Mouse (Mus musculus): ENCODE measurements around the gene Cnbd2. TPM values are rescaled to one million over a fixed set of nuclear protein-coding genes. Genes with fewer than 3 reads are reported as not detected.

Cnbd2 gene
- polyA plus RNA-seq, 1 experiment: 4.1 TPM

DNA sequence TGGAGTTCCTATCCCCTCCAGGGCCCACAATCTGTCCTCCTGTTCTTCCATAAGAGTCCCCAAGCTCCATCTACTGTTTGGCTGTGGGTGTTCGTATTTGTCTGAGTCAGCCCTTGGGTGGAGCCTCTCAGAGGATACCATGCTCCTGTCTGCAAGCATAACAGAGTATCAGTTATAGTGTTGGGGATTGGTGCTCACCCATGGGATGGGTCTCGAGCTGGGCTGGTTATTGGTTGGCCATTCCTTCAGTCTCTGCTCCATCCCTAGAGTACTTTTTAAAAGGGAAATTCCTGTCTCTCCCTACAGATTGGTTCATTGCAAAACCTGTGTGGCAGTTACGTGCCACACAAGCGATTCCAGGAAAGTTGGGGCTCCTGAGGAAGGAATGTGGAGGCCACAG lies 36.7 kb downstream of the Cnbd2 start:
- no peak overlapping the region for H3K4me2 ChIP-seq (ENCODE audit: low read depth)
- H3K27me3 ChIP-seq (ENCODE audit: control insufficient read depth, insufficient read depth, insufficient read length): no peaks in the 10 kb centered on the region
- no peak overlapping the region for H3K4me3 ChIP-seq
- TF ChIP-seq REST (IDR thresholded peaks at IDR 0.05; ENCODE audit: insufficient read depth, insufficient read length) (no peak), POLR2AphosphoS2 (IDR thresholded peaks at IDR 0.05; ENCODE audit: insufficient read length, low read depth) (no peak), USF1 (IDR thresholded peaks at IDR 0.05; ENCODE audit: low read depth) (no peak), CEBPB (IDR thresholded peaks at IDR 0.05; ENCODE audit: insufficient read depth, poor library complexity, severe bottlenecking) (no peak), POLR2A (IDR thresholded peaks at IDR 0.05; ENCODE audit: insufficient read length, low read depth) (no peak), SRF (IDR thresholded peaks at IDR 0.05; ENCODE audit: control insufficient read depth, insufficient read length, low read depth) (no peak), TCF3 (IDR thresholded peaks at IDR 0.05; ENCODE audit: insufficient read length, low read depth) (no peak), E2F4 (IDR thresholded peaks at IDR 0.05; ENCODE audit: insufficient read depth) (no peak), MYOG (IDR thresholded peaks at IDR 0.05; ENCODE audit: control insufficient read depth in 1 of 3, insufficient read depth in 1 of 3, insufficient read length in 2 of 3, low read depth in 2 of 3) (no peak), MAX (IDR thresholded peaks at IDR 0.05; ENCODE audit: low read depth) (no peak), TCF12 (IDR thresholded peaks at IDR 0.05; ENCODE audit: insufficient read depth, poor library complexity, severe bottlenecking) (no peak), MYOD1 (IDR thresholded peaks at IDR 0.05; ENCODE audit: control insufficient read depth in 1 of 3, insufficient read length in 2 of 3, low read depth in 2 of 3) (no peak)
- H3K36me3 ChIP-seq (ENCODE audit: control insufficient read depth, insufficient read depth): no peaks in the 10 kb centered on the region
- H3K79me2 ChIP-seq (ENCODE audit: control insufficient read depth, insufficient read depth): no peaks in the 10 kb centered on the region
- H3ac ChIP-seq (ENCODE audit: control insufficient read depth, insufficient read length): no peak overlapping the region

DNA sequence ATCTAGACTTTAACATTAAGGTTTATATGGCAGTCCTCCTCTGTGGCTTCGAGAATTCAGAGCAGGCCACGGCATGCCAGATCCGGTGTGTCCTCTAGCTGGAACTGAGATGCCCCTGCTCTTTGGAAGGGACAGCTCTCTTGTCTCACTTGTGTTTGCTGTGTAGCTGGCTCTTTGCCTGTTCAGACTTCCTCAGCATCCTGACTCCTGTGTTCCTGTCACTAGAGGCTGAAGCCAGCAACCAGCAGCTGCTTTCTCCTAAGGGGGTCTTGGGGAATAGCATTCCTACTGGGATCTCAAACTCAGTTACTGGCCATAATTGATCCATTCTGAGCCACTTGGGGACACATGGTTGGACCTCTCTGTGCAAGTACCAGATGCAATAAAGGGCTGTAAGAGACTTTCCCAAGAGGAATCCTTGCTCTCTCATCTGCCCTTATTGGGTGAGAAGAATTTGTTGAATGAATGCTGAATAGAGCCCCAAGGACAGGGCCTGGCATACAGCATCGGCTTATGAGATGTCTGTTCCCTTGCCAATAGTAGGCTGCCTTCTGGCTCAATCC lies 37.3 kb downstream of the Cnbd2 start:
- Histone ChIP-seq H3ac (ENCODE audit: control insufficient read depth, insufficient read length) (no peak overlapping the region), H3K79me2 (ENCODE audit: control insufficient read depth, insufficient read depth) (no peaks in the 10 kb centered on the region), H3K4me3 (no peak overlapping the region), H3K4me2 (ENCODE audit: low read depth) (no peak overlapping the region), H3K36me3 (ENCODE audit: control insufficient read depth, insufficient read depth) (no peaks in the 10 kb centered on the region), H3K27me3 (ENCODE audit: control insufficient read depth, insufficient read depth, insufficient read length) (no peaks in the 10 kb centered on the region)
- TF ChIP-seq TCF12 (IDR thresholded peaks at IDR 0.05; ENCODE audit: insufficient read depth, poor library complexity, severe bottlenecking) (no peak), CEBPB (IDR thresholded peaks at IDR 0.05; ENCODE audit: insufficient read depth, poor library complexity, severe bottlenecking) (no peak), TCF3 (IDR thresholded peaks at IDR 0.05; ENCODE audit: insufficient read length, low read depth) (no peak)

DNA sequence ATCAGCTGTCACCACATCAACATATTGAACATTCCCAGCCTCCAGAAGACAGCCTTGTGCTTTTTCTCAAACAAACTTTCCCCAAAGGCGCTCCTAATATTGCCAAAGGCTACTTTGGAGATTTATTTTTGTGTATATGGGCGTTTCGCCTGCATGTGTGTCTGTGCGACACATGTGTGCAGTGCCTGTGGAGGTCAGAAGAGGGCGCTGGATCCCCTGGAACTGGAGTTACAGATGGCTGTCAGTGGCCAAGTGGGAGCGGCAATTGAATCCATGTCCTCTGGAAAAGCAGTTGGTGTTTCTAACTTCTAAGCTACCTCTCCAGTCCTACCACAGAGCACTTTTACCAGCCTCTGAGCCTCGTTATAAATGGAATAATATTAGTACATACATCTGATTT lies 39.1 kb downstream of the Cnbd2 start:
- Histone ChIP-seq H3K4me2 (ENCODE audit: low read depth) (no peak overlapping the region), H3K27me3 (ENCODE audit: control insufficient read depth, insufficient read depth, insufficient read length) (no peaks in the 10 kb centered on the region), H3ac (ENCODE audit: control insufficient read depth, insufficient read length) (no peak overlapping the region), H3K36me3 (ENCODE audit: control insufficient read depth, insufficient read depth) (no peaks in the 10 kb centered on the region), H3K79me2 (ENCODE audit: control insufficient read depth, insufficient read depth) (no peaks in the 10 kb centered on the region), H3K4me3 (no peak overlapping the region)
- TF ChIP-seq POLR2AphosphoS2 (IDR thresholded peaks at IDR 0.05; ENCODE audit: insufficient read length, low read depth) (no peak), REST (IDR thresholded peaks at IDR 0.05; ENCODE audit: insufficient read depth, insufficient read length) (no peak), SRF (IDR thresholded peaks at IDR 0.05; ENCODE audit: control insufficient read depth, insufficient read length, low read depth) (no peak)

DNA sequence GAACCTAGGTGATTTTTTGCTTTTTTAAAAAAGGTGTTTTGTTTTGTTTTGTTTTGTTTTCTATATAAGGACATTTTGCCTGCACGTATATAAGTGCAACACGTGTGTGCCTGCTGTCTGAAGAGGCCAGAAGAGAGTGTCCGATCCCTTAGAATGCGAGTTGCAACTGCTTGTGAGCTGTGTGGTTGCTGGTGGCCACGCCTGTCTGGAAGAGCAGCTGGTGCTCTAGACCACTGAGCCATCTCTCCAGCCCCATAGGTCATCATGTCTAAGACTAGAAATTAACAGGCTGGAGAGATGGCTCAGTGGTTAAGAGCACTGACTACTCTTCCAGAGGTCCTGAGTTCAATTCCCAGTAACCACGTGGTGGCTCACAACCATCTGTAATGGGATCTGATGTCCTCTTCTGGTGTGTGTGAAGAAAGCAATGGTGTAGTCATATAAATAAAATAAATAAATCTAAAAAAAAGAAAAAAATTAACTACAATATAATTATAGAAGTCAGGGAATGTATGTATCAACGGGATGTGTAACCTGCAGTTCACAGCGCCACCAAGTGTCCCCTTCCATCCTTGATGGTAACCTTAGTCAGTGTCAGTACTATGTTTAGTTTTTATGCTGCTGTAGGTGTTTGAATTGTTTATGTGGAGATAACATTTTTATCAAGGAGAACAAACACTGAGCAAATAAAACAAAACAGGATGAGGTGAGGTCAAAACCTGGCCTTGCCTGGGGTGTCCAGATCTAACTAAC lies 40.5 kb downstream of the Cnbd2 start:
- Histone ChIP-seq H3K27me3 (ENCODE audit: control insufficient read depth, insufficient read depth, insufficient read length) (no peaks in the 10 kb centered on the region), H3K4me2 (ENCODE audit: low read depth) (no peak overlapping the region), H3K4me3 (no peak overlapping the region), H3ac (ENCODE audit: control insufficient read depth, insufficient read length) (no peak overlapping the region), H3K79me2 (ENCODE audit: control insufficient read depth, insufficient read depth) (no peaks in the 10 kb centered on the region), H3K36me3 (ENCODE audit: control insufficient read depth, insufficient read depth) (no peaks in the 10 kb centered on the region)
- peak; percentile 51 to 88 (median 65) for TF ChIP-seq MYOG (IDR thresholded peaks at IDR 0.05; ENCODE audit: control insufficient read depth in 1 of 3, insufficient read depth in 1 of 3, insufficient read length in 2 of 3, low read depth in 2 of 3)
- TF ChIP-seq REST (IDR thresholded peaks at IDR 0.05; ENCODE audit: insufficient read depth, insufficient read length): no peak
- TF ChIP-seq MYOD1 (IDR thresholded peaks at IDR 0.05; ENCODE audit: control insufficient read depth in 1 of 3, insufficient read length in 2 of 3, low read depth in 2 of 3): peak in 2 of 3 experiments; percentile 72 to 81
- no peak for TF ChIP-seq SRF (IDR thresholded peaks at IDR 0.05; ENCODE audit: control insufficient read depth, insufficient read length, low read depth)

DNA sequence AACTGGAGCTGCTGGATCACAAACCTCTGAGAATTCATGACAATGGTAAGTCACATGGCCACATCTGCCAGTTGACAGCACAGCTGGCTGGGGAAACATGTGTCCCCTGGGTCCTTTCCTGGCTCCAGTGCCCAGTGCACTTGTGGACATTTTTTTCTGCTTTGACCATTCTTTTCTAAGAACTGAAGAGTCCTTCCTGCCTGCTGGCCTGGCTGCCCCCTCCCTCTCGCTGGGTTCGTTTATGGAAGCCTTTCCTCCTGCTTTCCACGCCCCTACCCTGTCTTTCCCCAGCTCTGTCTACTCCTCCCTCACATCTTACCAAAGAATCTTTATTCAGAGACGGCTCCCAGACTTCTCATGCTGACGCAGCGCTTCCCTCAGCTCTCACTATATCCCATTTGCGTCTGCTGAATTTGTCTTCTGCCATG lies 41.2 kb downstream of the Cnbd2 start:
- Histone ChIP-seq H3K79me2 (ENCODE audit: control insufficient read depth, insufficient read depth) (no peaks in the 10 kb centered on the region), H3K4me3 (no peak overlapping the region), H3K4me2 (ENCODE audit: low read depth) (no peak overlapping the region), H3K36me3 (ENCODE audit: control insufficient read depth, insufficient read depth) (no peaks in the 10 kb centered on the region), H3ac (ENCODE audit: control insufficient read depth, insufficient read length) (no peak overlapping the region), H3K27me3 (ENCODE audit: control insufficient read depth, insufficient read depth, insufficient read length) (no peaks in the 10 kb centered on the region)
- peak; percentile 50 for TF ChIP-seq USF1 (IDR thresholded peaks at IDR 0.05; ENCODE audit: low read depth)
- peak in 1 of 3 experiments; percentile 12 for TF ChIP-seq MYOG (IDR thresholded peaks at IDR 0.05; ENCODE audit: control insufficient read depth in 1 of 3, insufficient read depth in 1 of 3, insufficient read length in 2 of 3, low read depth in 2 of 3)
- no peak for TF ChIP-seq POLR2A (IDR thresholded peaks at IDR 0.05; ENCODE audit: insufficient read length, low read depth)
- no peak for TF ChIP-seq TCF3 (IDR thresholded peaks at IDR 0.05; ENCODE audit: insufficient read length, low read depth)
